Mouse (Mus musculus) lung, embryonic 16.5 days (tissue): ENCODE measurements at regions not wholly inside any gene's neighbourhood (a gene's known extent, or its start where the extent isn't known, plus 50 kb on each side); places are given as distances from the start of the nearest gene placed in this dataset.
A peak's percentile ranks its signal among the peaks of the same experiment; 100 is the strongest.

Experiments used
- ATAC-seq: fragments of 200-750 bp; cut with Nextera tagmentation; 2 replicates; pipeline ENCODE4 v1.8.0; 2017; ENCODE audit warnings: low read depth, mild to moderate bottlenecking, moderate library complexity
- H3K27ac ChIP-seq: fragments of 300-500 bp; sonication (generic); 2 replicates; pipeline ENCODE4 v1.5.1; 2014; ENCODE audit warnings: mild to moderate bottlenecking, control low read depth, low read length
- H3K27me3 ChIP-seq: fragments of 300-500 bp; sonication (generic); 2 replicates; pipeline ENCODE4 v1.6.1; 2014; ENCODE audit warnings: low read depth, low read length, mixed read lengths; ENCODE audit not compliant: control insufficient read depth, insufficient read depth
- H3K36me3 ChIP-seq: fragments of 300-500 bp; sonication (generic); 2 replicates; pipeline ENCODE4 v1.6.1; 2014; ENCODE audit warnings: low read length; ENCODE audit not compliant: control insufficient read depth, insufficient read depth
- H3K4me1 ChIP-seq: fragments of 300-500 bp; sonication (generic); replicated peaks from 2 replicates; pipeline ENCODE4 v1.6.1; 2014; ENCODE audit warnings: low read length, mixed read lengths; ENCODE audit not compliant: control insufficient read depth, insufficient read depth
- H3K4me2 ChIP-seq: fragments of 300-500 bp; sonication (generic); 2 replicates; pipeline ENCODE4 v1.6.1; 2014; ENCODE audit warnings: low read depth, low read length, control low read depth
- H3K4me3 ChIP-seq: fragments of 300-500 bp; sonication (generic); 2 replicates; pipeline ENCODE4 v1.5.1; 2014; ENCODE audit warnings: mild to moderate bottlenecking, low read length, control low read depth
- H3K9ac ChIP-seq: fragments of 300-500 bp; sonication (generic); 2 replicates; pipeline ENCODE4 v1.6.1; 2014; ENCODE audit warnings: low read length, control low read depth
- H3K9me3 ChIP-seq: fragments of 300-500 bp; sonication (generic); 2 replicates; pipeline ENCODE4 v1.6.1; 2016; ENCODE audit warnings: low read length; ENCODE audit not compliant: control insufficient read depth
- WGBS: fragments of 180-500 bp; shearing (Covaris S2); extraction: QIAGEN DNeasy Blood & Tissue Kit; methylation state at CpG from one replicate; pipeline ENCODE4 v1.1.7; 2014; 5-methylcytosine and 5-hydroxymethylcytosine counted together

DNA sequence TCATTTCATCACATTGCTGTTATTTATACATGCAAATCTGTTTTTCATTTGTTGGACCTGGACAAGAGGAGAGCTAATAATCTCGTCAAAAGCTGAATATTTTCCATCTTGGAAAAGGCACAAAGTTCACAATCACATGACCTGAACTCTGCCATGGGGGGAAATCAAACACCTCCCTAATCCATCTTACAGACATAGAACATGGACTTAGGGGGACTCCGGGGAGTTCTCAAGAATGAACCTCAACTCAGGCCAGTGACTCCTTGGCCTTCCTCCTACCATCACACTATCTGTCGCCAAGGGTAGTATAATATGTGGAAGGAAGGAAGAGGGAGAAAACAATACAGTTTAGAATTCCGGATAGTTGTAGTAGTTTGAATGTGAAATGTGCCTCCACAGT lies 602.1 kb downstream of the Ebf1 start:
- Histone ChIP-seq H3K4me2 (no peak overlapping the region), H3K36me3 (no peaks in the 10 kb centered on the region), H3K4me3 (no peak overlapping the region), H3K9me3 (no peaks in the 10 kb centered on the region), H3K27me3 (no peaks in the 10 kb centered on the region), H3K27ac (no peak overlapping the region), H3K9ac (no peak overlapping the region), H3K4me1 (peaks cover 4% of the 10 kb centered on the region; the same call in 1 of the 2 replicates)
- ATAC-seq: no peak
- 75% methylated on average over 4 of the region's 4 CpGs for WGBS

DNA sequence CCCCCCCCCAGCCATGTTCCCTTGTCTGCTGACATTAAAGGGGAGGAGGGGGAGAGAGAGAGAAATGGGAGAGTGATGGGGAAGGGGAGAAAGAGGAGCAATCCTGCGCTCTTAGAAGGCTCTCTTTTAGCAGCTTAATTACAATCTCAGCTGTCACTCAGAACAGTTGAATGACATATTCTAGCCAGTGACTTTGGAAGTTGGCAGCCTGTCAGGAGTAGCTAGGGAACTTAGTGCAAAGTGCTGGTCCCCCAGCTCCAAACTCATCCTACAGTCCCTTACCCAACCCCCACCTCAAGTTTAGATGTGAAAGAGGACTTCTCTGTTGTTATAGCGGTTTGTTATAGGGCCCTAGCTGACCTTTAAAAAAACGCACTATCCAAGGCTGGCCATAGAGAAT lies 604.9 kb downstream of the Ebf1 start:
- WGBS: 63% methylated on average over 3 of the region's 3 CpGs
- peaks cover 1% of the 10 kb centered on the region; the same call in 1 of the 2 replicates for H3K4me1 ChIP-seq
- no peaks in the 10 kb centered on the region for H3K27me3 ChIP-seq
- no peak overlapping the region for H3K4me3 ChIP-seq
- no peak overlapping the region for H3K9ac ChIP-seq
- no peaks in the 10 kb centered on the region for H3K9me3 ChIP-seq
- H3K4me2 ChIP-seq: no peak overlapping the region
- no peak overlapping the region for H3K27ac ChIP-seq
- no peak for ATAC-seq
- H3K36me3 ChIP-seq: no peaks in the 10 kb centered on the region

DNA sequence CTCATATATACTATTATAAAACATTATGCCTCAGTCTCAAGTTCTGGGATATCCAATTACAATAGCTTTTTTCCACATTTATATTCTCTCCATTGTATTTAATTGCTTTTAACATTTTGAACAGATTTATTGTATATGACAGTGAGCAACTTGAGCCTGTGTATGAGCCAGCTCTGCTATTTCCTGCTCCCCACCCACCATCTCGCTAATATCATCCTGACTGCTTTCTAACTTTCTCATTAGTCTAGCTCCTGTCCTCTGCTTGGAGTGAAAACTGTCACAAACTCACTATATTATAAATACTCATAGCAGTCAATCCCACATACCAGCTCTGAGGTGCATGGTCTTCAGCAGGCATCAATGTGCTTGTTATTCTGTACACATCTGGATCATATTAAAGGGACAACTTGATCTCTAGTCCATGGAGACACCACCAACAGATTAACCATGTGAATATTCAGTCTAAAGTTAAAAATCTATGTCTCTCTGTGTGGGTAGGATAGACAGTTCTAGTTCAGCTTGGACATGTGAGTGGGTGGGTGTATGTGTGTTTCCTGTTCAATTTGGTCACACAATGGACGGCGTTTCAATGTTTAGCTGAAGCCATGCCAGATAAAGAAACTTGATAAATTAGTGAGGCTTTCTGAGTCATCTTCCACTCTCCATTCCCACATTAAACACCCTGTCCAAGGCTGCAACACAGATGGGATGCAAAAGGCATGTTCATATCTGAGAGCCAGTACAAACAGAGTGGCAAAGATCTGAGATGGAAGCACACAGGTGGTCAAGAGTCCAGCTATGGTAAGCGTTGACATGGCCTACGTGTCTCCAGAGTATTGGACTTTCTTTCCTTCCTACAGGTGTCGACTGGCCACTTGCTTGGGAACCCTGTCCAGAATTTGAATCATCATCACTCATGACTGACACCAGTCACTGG lies 616.1 kb upstream of the Clint1 start:
- Histone ChIP-seq H3K9me3 (no peaks in the 10 kb centered on the region), H3K27ac (peak overlapping the region; percentile 70), H3K9ac (no peak overlapping the region), H3K36me3 (no peaks in the 10 kb centered on the region), H3K4me2 (no peak overlapping the region), H3K27me3 (no peaks in the 10 kb centered on the region), H3K4me3 (no peak overlapping the region), H3K4me1 (no peaks in the 10 kb centered on the region)
- ATAC-seq: 0 out of 2 replicates have a peak, but pooled peaks have one; percentile 31
- WGBS: 63% methylated on average over 6 of the region's 6 CpGs

DNA sequence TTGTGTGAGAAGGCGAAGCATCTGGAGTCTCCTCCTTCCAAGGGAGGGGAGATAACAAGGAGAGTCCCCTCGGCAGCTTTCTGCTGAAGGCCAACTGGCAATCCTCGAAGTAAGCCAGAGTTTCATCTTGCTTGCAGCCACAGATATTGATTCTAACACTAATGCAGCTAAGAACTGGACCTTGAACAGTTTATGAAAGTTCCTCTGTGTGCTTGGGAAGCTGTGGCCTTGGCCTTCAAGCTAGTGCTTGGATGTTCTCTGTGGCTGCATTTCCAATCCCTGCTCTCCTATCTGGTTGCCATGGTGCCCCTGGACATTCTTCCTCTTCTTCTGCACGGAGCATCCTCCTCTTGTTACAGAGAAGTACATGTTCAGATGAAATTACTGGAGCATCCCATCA lies 614.8 kb upstream of the Clint1 start:
- H3K4me1 ChIP-seq: no peaks in the 10 kb centered on the region
- no peak overlapping the region for H3K4me3 ChIP-seq
- H3K36me3 ChIP-seq: no peaks in the 10 kb centered on the region
- no peak overlapping the region for H3K4me2 ChIP-seq
- H3K27ac ChIP-seq: no peak overlapping the region
- no peak overlapping the region for H3K9ac ChIP-seq
- H3K27me3 ChIP-seq: no peaks in the 10 kb centered on the region
- WGBS: 53% methylated on average over 4 of the region's 4 CpGs
- no peak for ATAC-seq
- no peaks in the 10 kb centered on the region for H3K9me3 ChIP-seq

DNA sequence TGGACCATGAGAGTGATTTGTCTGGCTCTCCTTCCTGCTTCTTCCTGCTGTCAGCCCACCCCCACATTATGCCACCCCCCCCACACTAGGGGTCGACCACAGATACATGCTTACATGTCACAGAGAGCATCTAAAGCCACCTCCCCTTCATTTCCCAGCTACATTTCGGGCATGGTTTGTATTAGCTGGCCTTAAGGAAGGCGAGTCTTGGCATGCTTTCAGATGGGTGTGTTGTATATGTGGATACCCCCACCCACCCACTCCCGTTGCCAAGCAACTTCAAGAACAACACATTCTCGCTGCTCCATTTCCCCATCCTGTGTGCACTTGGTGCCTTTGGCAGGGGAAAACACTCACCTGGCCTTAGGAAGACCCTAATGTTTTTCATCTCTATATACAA lies 612.8 kb upstream of the Clint1 start:
- no peaks in the 10 kb centered on the region for H3K4me1 ChIP-seq
- no peak overlapping the region for H3K4me2 ChIP-seq
- ATAC-seq: peak; percentile 78
- H3K9me3 ChIP-seq: no peaks in the 10 kb centered on the region
- no peak overlapping the region for H3K9ac ChIP-seq
- no peaks in the 10 kb centered on the region for H3K36me3 ChIP-seq
- H3K27ac ChIP-seq: no peak overlapping the region
- H3K27me3 ChIP-seq: no peaks in the 10 kb centered on the region
- 38% methylated on average over 5 of the region's 5 CpGs for WGBS
- H3K4me3 ChIP-seq: no peak overlapping the region

DNA sequence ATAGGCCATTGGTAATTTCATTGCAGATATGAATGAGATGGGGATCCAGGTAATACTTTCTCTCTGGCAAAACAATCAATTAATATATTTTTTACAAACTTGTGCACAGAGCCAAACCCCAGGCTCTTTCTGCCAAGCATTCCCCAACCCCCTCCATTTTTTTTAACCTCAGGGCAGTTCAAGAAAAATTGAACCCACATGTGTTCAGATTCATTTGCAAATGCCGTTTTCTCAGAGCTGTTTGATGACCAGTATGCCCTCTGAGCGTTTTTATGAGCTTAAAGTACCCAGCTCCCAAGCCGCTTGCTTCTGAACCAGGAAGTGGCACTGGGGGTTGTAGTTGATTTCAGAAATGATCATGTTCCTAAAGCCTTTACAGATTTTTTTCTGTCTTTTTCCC lies 611.4 kb upstream of the Clint1 start:
- Histone ChIP-seq H3K4me3 (no peak overlapping the region), H3K9ac (no peak overlapping the region), H3K4me2 (no peak overlapping the region), H3K27me3 (no peaks in the 10 kb centered on the region), H3K36me3 (no peaks in the 10 kb centered on the region), H3K4me1 (no peaks in the 10 kb centered on the region), H3K9me3 (no peaks in the 10 kb centered on the region), H3K27ac (no peak overlapping the region)
- ATAC-seq: no peak
- 59% methylated on average over 3 of the region's 3 CpGs for WGBS

DNA sequence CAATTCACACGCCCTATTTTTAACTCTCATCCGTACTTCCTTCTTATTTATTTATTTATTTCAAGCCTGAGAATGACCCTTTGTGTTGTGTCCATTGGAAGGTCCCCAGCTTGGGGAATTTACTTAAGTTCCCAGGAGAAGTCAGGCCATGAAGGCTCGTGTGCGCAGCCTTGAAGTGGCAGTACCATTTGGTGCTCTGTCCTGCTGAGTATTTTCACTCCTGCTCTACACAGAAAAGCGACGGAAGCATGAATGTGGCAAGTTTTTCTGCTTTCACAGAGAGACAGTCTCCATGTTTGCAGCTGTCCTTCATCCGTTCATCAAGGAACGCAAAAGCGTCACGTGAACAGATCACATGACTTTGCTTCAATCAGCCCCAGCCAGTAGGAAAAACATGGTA lies 610.2 kb upstream of the Clint1 start:
- 69% methylated on average over 10 of the region's 10 CpGs for WGBS
- H3K27me3 ChIP-seq: no peaks in the 10 kb centered on the region
- ATAC-seq: no peak
- H3K4me3 ChIP-seq: no peak overlapping the region
- H3K4me2 ChIP-seq: no peak overlapping the region
- no peak overlapping the region for H3K9ac ChIP-seq
- H3K9me3 ChIP-seq: no peaks in the 10 kb centered on the region
- H3K27ac ChIP-seq: peak overlapping the region; percentile 39; the same call in 1 of the 2 replicates
- H3K36me3 ChIP-seq: no peaks in the 10 kb centered on the region
- no peaks in the 10 kb centered on the region for H3K4me1 ChIP-seq

DNA sequence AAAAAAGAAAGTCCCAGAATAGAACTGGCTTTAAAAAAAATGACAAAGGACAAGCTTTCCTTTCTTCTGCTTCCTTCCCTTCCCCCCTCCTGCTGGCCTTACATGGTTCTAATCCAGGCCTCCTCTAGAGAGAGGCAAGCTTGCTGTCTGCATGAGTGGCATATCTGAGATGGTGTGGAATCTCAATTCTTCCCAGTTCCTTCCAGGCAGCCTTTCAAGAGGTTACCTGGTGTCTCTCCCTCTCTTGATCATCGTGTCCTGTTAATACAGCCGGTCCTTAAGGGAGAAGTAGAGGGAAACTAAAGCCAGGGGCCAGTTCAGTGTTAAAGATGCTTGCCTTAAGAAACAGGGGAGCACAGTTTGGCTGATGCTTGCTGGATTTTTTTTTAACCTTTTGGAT lies 607.1 kb upstream of the Clint1 start:
- Histone ChIP-seq H3K4me2 (no peak overlapping the region), H3K4me1 (no peaks in the 10 kb centered on the region), H3K27ac (no peak overlapping the region), H3K9ac (no peak overlapping the region), H3K27me3 (no peaks in the 10 kb centered on the region), H3K36me3 (no peaks in the 10 kb centered on the region), H3K4me3 (no peak overlapping the region), H3K9me3 (no peaks in the 10 kb centered on the region)
- no peak for ATAC-seq
- 72% methylated on average over 2 of the region's 2 CpGs for WGBS

DNA sequence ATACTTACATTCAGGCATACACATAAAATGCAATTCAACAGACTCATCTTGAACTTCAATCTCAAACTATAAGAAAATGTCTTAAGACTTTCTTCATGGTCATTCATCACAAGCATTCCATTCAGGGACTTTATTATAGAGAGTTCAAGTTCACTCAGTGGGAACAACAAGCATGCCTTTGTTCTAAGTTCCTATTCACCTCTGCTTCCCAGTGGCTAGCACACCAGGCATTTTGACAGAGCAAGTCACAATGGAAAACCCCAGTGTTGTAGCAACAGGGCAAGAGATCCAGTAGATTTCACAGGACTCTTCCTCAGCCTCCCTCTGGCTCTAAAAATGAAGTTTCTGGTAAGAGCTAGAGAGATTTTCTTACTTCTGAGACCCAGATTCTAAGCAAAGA lies 595.8 kb upstream of the Clint1 start:
- Histone ChIP-seq H3K27ac (no peak overlapping the region), H3K9me3 (0 out of 2 replicates have a peak, but pooled peaks cover 4% of the 10 kb centered on the region), H3K4me3 (no peak overlapping the region), H3K27me3 (no peaks in the 10 kb centered on the region), H3K36me3 (no peaks in the 10 kb centered on the region), H3K9ac (no peak overlapping the region), H3K4me1 (no peaks in the 10 kb centered on the region), H3K4me2 (no peak overlapping the region)
- ATAC-seq: no peak
